9 mouse cellular contexts compared by ENCODE assay signal in genomic region chr11:116281671-116282070, GRCm38 (mm10). TPM values are rescaled to one million over a fixed set of nuclear protein-coding genes. Genes with fewer than 3 reads are reported as not detected.
DNase-seq lines count a peak whose midpoint lies in the region; ATAC-seq lines count a peak whose summit lies in the region.
"Had no signal": no experiment of that assay in that cellular context is flagged by ENCODE, and none has a peak within 500 bp of the region (broad histone marks: within the 10 kb centered on the region; RNA-seq: fewer than 3 reads in every experiment).

No protein-coding gene starts in this region.

- H3K4me3 ChIP-seq in heart, embryonic 16.5 days (ENCODE audit: low read length), result peak overlapping the region; percentile 46
- H3K4me3 ChIP-seq in forebrain, embryonic 11.5 days (ENCODE audit: low read depth, low read length), result peak overlapping the region; percentile 23
- peak overlapping the region; percentile 42 for H3K4me3 ChIP-seq in limb, embryonic 13.5 days
- peak overlapping the region; percentile 32 for H3K4me3 ChIP-seq in neural tube, embryonic 13.5 days

- H3K27ac ChIP-seq in heart, embryonic 16.5 days (ENCODE audit: low read length), result no peak overlapping the region
- H3K27ac ChIP-seq in forebrain, embryonic 11.5 days (ENCODE audit: low read depth, low read length), result no peak overlapping the region
- H3K27ac ChIP-seq in limb, embryonic 13.5 days, result no peak overlapping the region
- H3K27ac ChIP-seq in neural tube, embryonic 13.5 days (replicated peaks), result no peak overlapping the region

- H3K9me3 ChIP-seq in heart, embryonic 16.5 days (replicated peaks; ENCODE audit: control insufficient read depth, low read length), result no peaks in the 10 kb centered on the region
- H3K9me3 ChIP-seq in forebrain, embryonic 11.5 days (ENCODE audit: control insufficient read depth, low read length), result no peaks in the 10 kb centered on the region
- no peaks in the 10 kb centered on the region for H3K9me3 ChIP-seq in limb, embryonic 13.5 days
- H3K9me3 ChIP-seq in neural tube, embryonic 13.5 days, result no peaks in the 10 kb centered on the region

- peak overlapping the region; percentile 65 for H3K4me2 ChIP-seq in heart, embryonic 16.5 days (ENCODE audit: low read depth, low read length)
- peak overlapping the region; percentile 39 for H3K4me2 ChIP-seq in forebrain, embryonic 11.5 days (ENCODE audit: low read depth, low read length, severe bottlenecking)
- H3K4me2 ChIP-seq in limb, embryonic 13.5 days (replicated peaks), result peak overlapping the region; percentile 62
- peak overlapping the region; percentile 54 for H3K4me2 ChIP-seq in neural tube, embryonic 13.5 days

- no peak for ATAC-seq in heart, embryonic 16.5 days (replicated peaks; ENCODE audit: extremely low read depth, insufficient read depth, low FRiP score)
- no peak for ATAC-seq in forebrain, embryonic 11.5 days (replicated peaks; ENCODE audit: low FRiP score)
- ATAC-seq in limb, embryonic 13.5 days (ENCODE audit: low FRiP score, low read depth), result no peak
- ATAC-seq in neural tube, embryonic 13.5 days (ENCODE audit: low read depth), result no peak

- peak overlapping the region; percentile 32 for H3K9ac ChIP-seq in heart, embryonic 16.5 days (ENCODE audit: low read length)
- H3K9ac ChIP-seq in forebrain, embryonic 11.5 days (ENCODE audit: low read length), result no peak overlapping the region
- peak overlapping the region; percentile 56 for H3K9ac ChIP-seq in limb, embryonic 13.5 days
- peak overlapping the region; percentile 58 for H3K9ac ChIP-seq in neural tube, embryonic 13.5 days

- WGBS in heart, embryonic 16.5 days, result 4% methylated on average over 18 of the region's 18 CpGs
- 4% methylated on average over 18 of the region's 18 CpGs for WGBS in forebrain, embryonic 11.5 days
- 2% methylated on average over 18 of the region's 18 CpGs for WGBS in limb, embryonic 13.5 days
- 3% methylated on average over 18 of the region's 18 CpGs for WGBS in neural tube, embryonic 13.5 days

- no peak for DNase-seq in heart, adult 9 months (ENCODE audit: low spot score in 2 of 2)
- DNase-seq in forebrain, embryonic 11.5 days (ENCODE audit: low spot score), result no peak
- DNase-seq in thymus, postnatal 14 days, result no peak
- no peak for DNase-seq in left cerebral cortex, postnatal 4 days
- no peak for DNase-seq in adrenal gland, postnatal 25 days

- no peaks in the 10 kb centered on the region for H3K36me3 ChIP-seq in heart, embryonic 16.5 days (ENCODE audit: control insufficient read depth, insufficient read depth)
- no peaks in the 10 kb centered on the region for H3K36me3 ChIP-seq in forebrain, embryonic 11.5 days (ENCODE audit: control insufficient read depth, insufficient read depth, low read length)
- no peaks in the 10 kb centered on the region for H3K36me3 ChIP-seq in limb, embryonic 13.5 days
- H3K36me3 ChIP-seq in neural tube, embryonic 13.5 days, result no peaks in the 10 kb centered on the region

- H3K4me1 ChIP-seq in heart, embryonic 16.5 days (ENCODE audit: control insufficient read depth, insufficient read depth, low read length), result peaks cover 8% of the 10 kb centered on the region
- peaks cover 9% of the 10 kb centered on the region; the same call in 1 of the 2 replicates for H3K4me1 ChIP-seq in forebrain, embryonic 11.5 days (replicated peaks; ENCODE audit: control insufficient read depth, insufficient read depth, low read length)
- peaks cover 21% of the 10 kb centered on the region for H3K4me1 ChIP-seq in limb, embryonic 13.5 days
- H3K4me1 ChIP-seq in neural tube, embryonic 13.5 days (replicated peaks), result peaks cover 30% of the 10 kb centered on the region

- peaks cover 55% of the 10 kb centered on the region for H3K27me3 ChIP-seq in heart, embryonic 16.5 days (ENCODE audit: control insufficient read depth, insufficient read depth, low read length)
- H3K27me3 ChIP-seq in forebrain, embryonic 11.5 days (ENCODE audit: control insufficient read depth, insufficient read depth, low read length), result peaks cover 49% of the 10 kb centered on the region
- peaks cover 68% of the 10 kb centered on the region for H3K27me3 ChIP-seq in limb, embryonic 13.5 days
- H3K27me3 ChIP-seq in neural tube, embryonic 13.5 days, result peaks cover 65% of the 10 kb centered on the region
- H3K27me3 ChIP-seq: CH12.LX had no signal

- intact Hi-C loops in left cerebral cortex, postnatal 4 days (cut with DNase I), result no loop called here

RNA-seq across cellular contexts. Expression of gene Galr2, which starts 0.9 kb away (rescaled TPM):
- 0.11 and 0.20 TPM in 2 replicates for polyA plus RNA-seq in heart, embryonic 16.5 days (2015; fragmentation: Nextera tagmentation; extraction: Ambion mirVana)
- polyA plus RNA-seq in forebrain, embryonic 11.5 days (2014; fragmentation: Nextera tagmentation; extraction: Ambion mirVana), result 0.27 TPM in 1 of 2 replicates, not detected in the other
- 0.18 and 0.27 TPM in 2 replicates for polyA plus RNA-seq in limb, embryonic 13.5 days (2015; fragmentation: Nextera tagmentation; extraction: Ambion mirVana)
- 1.1 and 1.2 TPM in 2 replicates for polyA plus RNA-seq in neural tube, embryonic 13.5 days (2015; fragmentation: Nextera tagmentation; extraction: Ambion mirVana)
- total RNA-seq in left cerebral cortex, postnatal 4 days (2021), result under 1 TPM; 0.18 to 0.20 TPM
- total RNA-seq in adrenal gland, postnatal 25 days (2021), result not detected in 2 replicates

RNA-seq across cellular contexts. Expression of gene Srp68, which starts 7.7 kb away (rescaled TPM):
- polyA plus RNA-seq in heart, embryonic 16.5 days (2015; fragmentation: Nextera tagmentation; extraction: Ambion mirVana), result 65.9 and 72.3 TPM in 2 replicates
- 81.2 and 83.6 TPM in 2 replicates for polyA plus RNA-seq in forebrain, embryonic 11.5 days (2014; fragmentation: Nextera tagmentation; extraction: Ambion mirVana)
- polyA plus RNA-seq in limb, embryonic 13.5 days (2015; fragmentation: Nextera tagmentation; extraction: Ambion mirVana), result 109 and 110 TPM in 2 replicates
- 64.0 and 64.4 TPM in 2 replicates for polyA plus RNA-seq in neural tube, embryonic 13.5 days (2015; fragmentation: Nextera tagmentation; extraction: Ambion mirVana)
- 10 to 100 TPM; 53.2 to 57.1 TPM for total RNA-seq in left cerebral cortex, postnatal 4 days (2021)
- 68.1 and 70.9 TPM in 2 replicates for total RNA-seq in adrenal gland, postnatal 25 days (2021)

RNA-seq across cellular contexts. Expression of gene Exoc7, which starts 25.4 kb away (rescaled TPM):
- polyA plus RNA-seq in heart, embryonic 16.5 days (2015; fragmentation: Nextera tagmentation; extraction: Ambion mirVana), result 50.2 and 54.6 TPM in 2 replicates
- polyA plus RNA-seq in forebrain, embryonic 11.5 days (2014; fragmentation: Nextera tagmentation; extraction: Ambion mirVana), result 67.8 and 71.1 TPM in 2 replicates
- polyA plus RNA-seq in limb, embryonic 13.5 days (2015; fragmentation: Nextera tagmentation; extraction: Ambion mirVana), result 76.5 and 80.2 TPM in 2 replicates
- polyA plus RNA-seq in neural tube, embryonic 13.5 days (2015; fragmentation: Nextera tagmentation; extraction: Ambion mirVana), result 81.5 and 88.7 TPM in 2 replicates
- total RNA-seq in left cerebral cortex, postnatal 4 days (2021), result 100 to 1,000 TPM; 112 to 117 TPM
- total RNA-seq in adrenal gland, postnatal 25 days (2021), result 53.6 and 77.1 TPM in 2 replicates

RNA-seq across cellular contexts. Expression of gene Evpl, which starts 43.8 kb away (rescaled TPM):
- 1.2 TPM in 2 replicates for polyA plus RNA-seq in heart, embryonic 16.5 days (2015; fragmentation: Nextera tagmentation; extraction: Ambion mirVana)
- polyA plus RNA-seq in forebrain, embryonic 11.5 days (2014; fragmentation: Nextera tagmentation; extraction: Ambion mirVana), result 0.61 and 0.80 TPM in 2 replicates
- polyA plus RNA-seq in limb, embryonic 13.5 days (2015; fragmentation: Nextera tagmentation; extraction: Ambion mirVana), result 3.3 and 4.0 TPM in 2 replicates
- polyA plus RNA-seq in neural tube, embryonic 13.5 days (2015; fragmentation: Nextera tagmentation; extraction: Ambion mirVana), result 0.59 and 0.73 TPM in 2 replicates
- total RNA-seq in left cerebral cortex, postnatal 4 days (2021), result under 1 TPM; 0.66 to 0.85 TPM
- 1.00 and 1.5 TPM in 2 replicates for total RNA-seq in adrenal gland, postnatal 25 days (2021)

RNA-seq across cellular contexts. Expression of gene Foxj1, which starts 53.5 kb away (rescaled TPM):
- 2.0 and 4.3 TPM in 2 replicates for polyA plus RNA-seq in heart, embryonic 16.5 days (2015; fragmentation: Nextera tagmentation; extraction: Ambion mirVana)
- polyA plus RNA-seq in forebrain, embryonic 11.5 days (2014; fragmentation: Nextera tagmentation; extraction: Ambion mirVana), result 5.3 and 6.8 TPM in 2 replicates
- 0.25 and 0.37 TPM in 2 replicates for polyA plus RNA-seq in limb, embryonic 13.5 days (2015; fragmentation: Nextera tagmentation; extraction: Ambion mirVana)
- polyA plus RNA-seq in neural tube, embryonic 13.5 days (2015; fragmentation: Nextera tagmentation; extraction: Ambion mirVana), result 7.8 and 8.1 TPM in 2 replicates
- 1 to 10 TPM; 6.6 to 9.3 TPM for total RNA-seq in left cerebral cortex, postnatal 4 days (2021)
- 0.15 TPM in 1 of 2 replicates, not detected in the other for total RNA-seq in adrenal gland, postnatal 25 days (2021)
